Mouse (Mus musculus) MEL-GATA-1-ER (cell line): ENCODE results near the gene Mtmr4.
A peak's percentile ranks its signal among the peaks of the same experiment; 100 is the strongest.

Experiments
- DNase-seq: peaks from one replicate; pipeline ENCODE4 v3.0.0-alpha.2; 2012; ENCODE audit warnings: low read depth; ENCODE audit errors: extremely low read depth

Gene Mtmr4

DNA sequence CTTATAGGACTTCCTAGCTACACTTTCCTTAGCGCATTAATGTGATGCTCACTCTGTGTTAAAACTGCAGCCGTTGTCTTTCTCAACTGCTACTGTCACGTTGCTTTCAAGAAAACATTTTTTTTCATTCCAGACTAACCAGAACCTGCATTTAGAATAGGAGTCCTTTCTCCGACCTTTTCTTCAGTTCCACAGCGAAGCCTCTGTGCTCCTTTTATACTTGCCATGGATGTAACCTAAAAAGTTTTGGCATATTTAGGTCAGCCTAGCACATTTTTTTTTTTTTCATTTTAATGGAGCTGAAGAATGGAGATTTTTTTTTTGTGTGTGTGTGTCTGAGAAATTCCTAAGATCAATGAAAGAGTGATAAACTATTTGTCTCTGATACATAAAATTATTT lies 23.6 kb downstream of the Mtmr4 start:
- DNase-seq: no peak

DNA sequence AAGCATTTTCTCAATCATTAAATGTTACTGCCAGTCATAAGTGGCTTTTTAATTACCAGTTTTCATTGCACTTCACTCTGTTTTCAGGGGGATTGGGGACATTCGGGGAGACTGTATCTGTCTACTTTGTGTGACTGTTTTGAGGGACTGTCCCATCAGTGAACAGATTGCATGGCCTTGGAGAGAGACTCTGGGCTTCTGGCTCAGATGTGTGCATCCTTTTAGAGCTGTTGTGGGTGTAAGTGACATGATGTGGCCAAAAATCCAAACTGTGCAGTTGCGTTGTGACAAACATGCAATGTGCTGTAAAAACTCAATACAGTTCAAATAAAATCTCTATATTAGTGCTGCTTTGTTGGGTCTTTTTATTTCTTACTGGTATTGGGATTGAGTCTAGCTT lies 24.0 kb downstream of the Mtmr4 start:
- no peak for DNase-seq

DNA sequence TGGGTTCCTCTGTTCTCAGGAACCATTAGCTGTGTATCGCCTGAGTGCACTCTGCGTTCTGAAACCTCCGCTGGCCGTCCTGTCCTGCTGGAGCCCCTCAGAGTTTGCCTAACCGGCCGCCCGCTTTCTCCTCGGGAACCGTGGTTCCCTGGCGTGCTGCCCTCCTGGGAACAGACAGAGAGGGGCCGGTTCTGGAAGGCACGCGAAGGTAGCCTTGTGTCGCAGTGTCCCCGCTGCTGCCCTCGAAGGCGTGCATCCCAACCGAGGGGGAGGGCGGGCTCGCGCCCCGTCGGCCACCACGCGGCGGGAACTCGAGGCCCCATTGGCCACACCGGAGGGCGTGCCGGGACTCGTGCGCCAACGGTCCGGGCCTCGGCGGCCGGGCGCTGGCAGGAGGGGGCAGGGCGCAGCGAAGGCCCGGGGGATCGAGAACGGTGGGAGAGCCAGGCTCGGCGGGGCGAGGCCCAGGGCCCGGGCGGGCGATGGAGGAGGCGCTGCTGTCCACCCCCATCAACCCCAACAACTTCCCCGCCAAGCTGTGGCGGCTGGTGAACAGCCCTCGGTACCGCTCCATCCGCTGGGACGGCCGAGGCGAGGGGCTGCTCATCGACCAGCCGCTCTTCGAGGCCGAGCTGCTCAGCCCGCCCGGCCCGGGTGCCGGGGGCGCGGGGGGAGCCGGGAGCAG lies 25.0 kb downstream of the Mtmr4 start, which contains the start of gene Hsf5:
Gene Hsf5 (plus strand): TSS at position 375 of the 685 bp plus-strand sequence.
- DNase-seq: no peak

DNA sequence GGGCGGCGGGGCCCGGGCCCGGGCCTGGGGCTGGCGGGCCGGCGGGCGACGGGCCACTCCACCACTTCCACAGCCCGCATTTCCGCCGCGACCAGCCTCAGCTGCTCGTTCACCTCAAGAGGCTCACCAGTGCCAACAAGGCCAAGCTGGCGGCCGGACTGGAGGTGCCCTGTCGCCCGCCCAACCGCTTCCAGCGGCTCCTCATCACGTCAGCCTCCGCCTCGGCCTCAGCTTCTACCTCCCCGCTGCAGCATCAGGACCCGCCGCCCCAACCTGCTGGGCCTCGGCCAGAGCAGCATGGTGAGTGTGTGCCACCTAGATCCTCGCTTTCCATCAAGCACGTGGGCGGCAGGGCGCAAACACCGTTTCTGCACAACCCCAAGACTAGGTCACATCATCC lies 25.6 kb downstream of the Mtmr4 start:
- DNase-seq: no peak

DNA sequence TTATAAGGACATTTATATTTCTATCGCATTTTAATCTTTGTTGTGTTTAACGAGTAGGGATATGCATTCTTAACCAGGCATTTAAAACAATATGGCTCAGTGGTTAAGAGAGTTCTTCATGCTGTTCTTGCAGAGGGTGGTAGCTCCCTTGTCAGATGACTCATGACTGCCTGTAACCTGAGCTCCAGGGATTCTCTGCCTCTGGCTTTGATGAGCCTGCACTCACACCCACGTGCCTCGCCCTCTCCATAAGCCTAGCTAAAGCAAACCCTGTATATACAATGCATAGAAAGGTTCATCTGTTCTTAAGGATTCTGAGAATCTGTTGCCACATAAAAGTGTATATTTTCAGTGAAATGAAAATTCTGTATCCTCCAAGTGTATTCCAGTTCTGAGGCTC lies 31.2 kb downstream of the Mtmr4 start:
- no peak for DNase-seq

DNA sequence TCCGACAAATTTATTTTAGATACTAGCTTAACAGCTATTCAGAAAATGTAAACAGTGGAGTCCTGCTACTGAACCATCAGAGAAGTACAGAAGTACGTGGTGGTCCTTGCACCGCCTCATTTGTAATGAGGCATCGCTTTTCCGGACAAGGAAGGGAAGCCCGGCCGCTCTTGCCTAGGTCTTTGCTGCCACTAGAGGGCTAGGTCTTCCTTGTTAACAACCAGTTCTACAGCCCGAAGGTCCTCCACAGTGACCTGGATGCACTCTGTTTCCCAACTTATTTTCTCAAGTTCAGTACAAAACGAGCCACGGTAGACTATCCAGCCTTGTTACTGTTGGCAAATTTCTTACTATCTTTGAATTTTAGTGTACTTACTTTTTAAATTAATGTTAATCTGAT lies 37.9 kb downstream of the Mtmr4 start:
- no peak for DNase-seq

DNA sequence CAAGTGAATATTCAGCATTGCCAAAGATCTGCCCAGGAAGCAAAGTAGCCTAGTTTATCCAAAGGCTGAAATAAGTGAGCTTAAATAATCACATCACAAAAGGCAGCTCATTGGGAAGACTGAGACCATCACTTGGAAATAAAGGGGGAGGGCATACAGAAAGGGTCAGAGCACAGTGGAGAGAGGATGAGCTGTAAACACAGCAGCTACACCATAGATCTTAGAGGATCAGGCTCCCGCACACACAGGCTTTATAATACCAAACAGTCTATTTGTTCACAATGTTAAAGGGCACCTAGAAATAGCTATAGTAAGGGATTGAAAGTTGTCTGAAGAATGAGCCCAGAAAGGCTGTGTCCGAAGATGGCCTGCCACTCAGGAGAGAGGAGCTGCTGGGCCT lies 46.8 kb downstream of the Mtmr4 start:
- DNase-seq: peak; percentile 3

DNA sequence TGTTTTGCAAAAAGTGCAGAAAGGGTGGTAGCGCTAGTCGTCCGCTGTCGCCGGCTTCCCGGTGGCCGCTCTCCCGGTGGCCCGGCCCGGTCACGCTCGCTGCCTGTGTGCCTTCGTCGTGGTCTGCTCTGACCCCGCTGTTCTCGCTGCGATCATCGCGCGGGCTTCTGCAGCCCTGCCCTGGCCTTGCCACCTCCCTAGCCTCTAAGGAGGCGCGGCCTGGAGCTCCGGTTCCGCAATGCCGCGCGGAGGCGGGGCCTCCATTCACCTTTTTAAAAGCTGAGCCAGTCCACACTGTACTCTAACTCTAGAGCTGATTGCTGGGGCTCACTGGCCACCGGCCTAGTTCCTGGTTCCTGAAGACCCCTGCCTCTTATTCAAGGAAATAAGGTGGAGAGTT lies 47.2 kb downstream of the Mtmr4 start:
- peak; percentile 55 for DNase-seq

DNA sequence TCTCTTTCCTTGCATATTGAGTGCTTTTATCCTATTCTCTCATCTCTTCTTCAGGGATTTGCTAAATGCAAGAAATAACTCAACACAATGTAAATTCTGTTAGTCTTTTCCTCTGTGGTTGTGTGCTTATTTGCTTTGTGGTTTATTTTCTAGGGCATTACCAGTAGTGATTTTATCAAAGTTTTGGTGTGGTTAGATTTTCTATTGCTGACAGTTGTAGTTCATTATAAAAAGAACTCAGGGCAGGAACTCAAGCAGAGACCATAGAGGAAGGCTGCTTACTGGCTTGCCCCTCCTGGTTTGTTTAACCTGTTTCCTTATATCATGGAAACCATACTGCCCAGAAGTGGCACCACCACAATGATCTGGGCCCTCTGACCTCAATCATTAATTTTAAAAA lies 50.9 kb downstream of the Mtmr4 start:
- DNase-seq: no peak

DNA sequence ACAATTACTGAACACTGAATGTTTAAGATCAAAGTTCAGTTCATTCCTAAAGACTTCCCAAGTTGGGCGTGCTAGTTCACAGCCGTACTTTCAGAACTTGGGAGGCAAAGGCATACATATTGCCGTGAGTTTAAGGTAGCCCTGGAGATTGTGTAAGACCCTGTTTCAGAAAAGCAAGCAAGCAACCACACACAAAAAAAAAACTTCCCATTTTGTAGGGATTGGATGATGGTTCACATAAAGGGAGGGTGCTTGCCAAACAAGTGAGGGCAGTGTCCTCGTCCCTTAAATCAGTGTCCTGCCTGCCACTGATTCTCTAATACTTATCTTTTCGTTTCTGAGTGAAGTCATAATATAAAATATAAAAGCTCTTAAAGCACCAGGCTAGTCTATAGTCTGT lies 62.7 kb downstream of the Mtmr4 start:
- DNase-seq: no peak

DNA sequence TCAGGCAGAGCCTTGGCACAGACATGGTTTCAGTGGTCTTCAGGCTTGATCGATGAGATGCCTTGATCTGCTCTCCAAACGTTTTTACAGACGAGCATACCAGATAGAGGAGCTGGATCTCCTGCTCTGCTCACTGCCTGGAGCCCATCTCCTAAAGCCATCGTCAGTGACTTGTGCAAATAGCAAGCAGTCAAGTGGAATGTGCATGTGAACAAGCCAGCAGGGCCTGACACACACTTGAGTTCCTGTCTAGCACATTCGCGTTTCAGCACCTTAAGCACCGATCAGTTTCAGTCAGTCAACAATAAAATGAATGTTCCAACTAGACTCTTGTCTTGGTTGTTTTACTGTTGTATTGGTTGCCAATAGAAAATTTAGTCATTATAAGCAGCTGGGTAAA lies 67.3 kb downstream of the Mtmr4 start:
- no peak for DNase-seq

DNA sequence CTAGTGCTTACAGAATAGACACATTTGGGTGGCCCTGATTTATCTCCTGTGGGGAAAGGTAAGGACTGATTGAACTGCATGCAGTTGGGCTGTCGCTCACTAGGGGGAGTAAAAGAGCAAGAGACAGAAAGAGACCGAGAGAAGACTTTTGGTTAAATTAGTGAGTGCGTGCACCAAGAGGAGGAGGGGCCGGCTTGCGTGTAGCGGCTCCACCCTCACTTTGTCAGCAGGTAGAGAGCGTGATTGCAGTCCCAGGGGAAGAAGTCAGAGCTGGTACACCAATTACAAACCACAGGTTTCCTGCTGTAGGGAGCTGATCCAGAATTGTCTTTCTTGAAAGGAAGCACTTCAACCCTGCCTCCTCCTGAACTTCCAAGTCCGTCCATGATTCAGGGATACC lies 70.4 kb downstream of the Mtmr4 start, which contains the start of gene Rnf43:
Gene Rnf43 (plus strand): TSS at position 316 of the 400 bp plus-strand sequence.
- peak; percentile 52 for DNase-seq

DNA sequence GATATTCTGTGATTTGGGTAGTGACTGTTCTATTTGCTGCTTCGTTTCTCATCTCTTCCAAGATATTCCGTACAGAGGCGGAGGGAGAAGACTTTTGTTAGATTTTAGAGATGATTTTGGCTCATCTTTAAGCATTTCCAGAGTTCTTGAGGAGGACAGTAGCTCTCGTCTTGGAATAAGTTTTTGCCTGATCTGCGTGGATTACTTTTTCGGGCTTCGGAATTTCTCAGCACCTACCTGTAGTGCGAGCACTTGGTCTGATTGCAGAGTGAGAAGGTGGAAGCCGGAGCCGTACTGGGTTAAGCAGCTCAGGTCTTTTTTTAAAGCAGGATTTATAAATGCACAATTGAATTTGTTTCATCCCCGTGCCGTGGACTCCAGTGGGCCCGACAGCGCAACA lies 70.9 kb downstream of the Mtmr4 start:
- no peak for DNase-seq

DNA sequence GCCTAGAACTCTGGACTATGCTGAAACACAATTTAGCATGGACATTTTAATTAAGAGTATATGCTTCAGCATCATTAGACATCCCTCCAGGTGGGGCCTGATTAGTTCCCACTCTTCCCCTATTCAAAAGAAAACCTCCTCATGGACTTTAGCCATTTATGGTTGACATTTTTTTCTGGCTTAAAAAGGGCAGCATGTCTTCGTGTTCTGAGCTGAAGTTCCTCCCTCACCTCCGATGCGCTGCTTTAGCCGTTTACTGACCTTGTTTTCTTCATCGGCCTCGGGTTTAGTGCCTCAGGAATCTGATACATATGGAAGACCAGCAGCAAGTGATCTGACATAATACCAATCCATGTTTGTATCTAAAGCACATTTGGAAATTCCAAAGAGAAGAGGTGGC lies 72.0 kb downstream of the Mtmr4 start:
- DNase-seq: no peak

DNA sequence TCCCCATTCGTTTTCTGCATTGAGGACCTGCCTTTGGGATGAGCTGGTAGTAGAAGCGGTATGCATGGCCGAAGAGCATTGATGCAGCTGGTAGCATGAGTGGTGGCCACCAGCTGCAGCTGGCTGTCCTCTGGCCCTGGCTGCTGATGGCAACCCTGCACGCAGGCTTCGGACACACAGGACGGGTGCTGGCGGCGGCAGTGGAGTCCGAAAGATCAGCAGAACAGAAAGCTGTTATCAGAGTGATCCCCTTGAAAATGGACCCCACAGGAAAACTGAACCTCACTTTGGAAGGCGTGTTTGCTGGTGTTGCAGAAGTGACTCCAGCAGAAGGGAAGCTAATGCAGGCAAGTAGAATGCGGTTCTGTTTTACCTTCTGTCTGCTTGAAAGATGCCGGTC lies 72.6 kb downstream of the Mtmr4 start:
- DNase-seq: no peak

DNA sequence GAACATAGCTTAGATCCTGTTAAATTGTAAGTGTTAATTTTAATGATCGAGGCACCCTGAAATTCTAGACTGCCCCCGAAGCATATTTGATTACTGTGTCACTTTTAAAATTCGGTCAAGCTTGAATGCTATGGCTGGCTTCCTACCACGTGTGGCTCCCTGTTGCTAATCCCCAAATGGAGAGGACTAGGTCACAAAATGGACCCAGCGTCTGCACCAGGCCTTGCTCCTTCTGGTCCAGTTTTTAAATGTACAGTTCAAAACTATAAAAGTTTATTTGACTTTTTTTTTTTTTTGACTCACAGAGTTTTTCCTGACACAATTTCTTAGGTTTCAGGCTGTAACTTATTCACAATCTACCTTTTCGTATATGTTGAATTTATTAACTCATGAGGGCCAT lies 73.3 kb downstream of the Mtmr4 start:
- no peak for DNase-seq

DNA sequence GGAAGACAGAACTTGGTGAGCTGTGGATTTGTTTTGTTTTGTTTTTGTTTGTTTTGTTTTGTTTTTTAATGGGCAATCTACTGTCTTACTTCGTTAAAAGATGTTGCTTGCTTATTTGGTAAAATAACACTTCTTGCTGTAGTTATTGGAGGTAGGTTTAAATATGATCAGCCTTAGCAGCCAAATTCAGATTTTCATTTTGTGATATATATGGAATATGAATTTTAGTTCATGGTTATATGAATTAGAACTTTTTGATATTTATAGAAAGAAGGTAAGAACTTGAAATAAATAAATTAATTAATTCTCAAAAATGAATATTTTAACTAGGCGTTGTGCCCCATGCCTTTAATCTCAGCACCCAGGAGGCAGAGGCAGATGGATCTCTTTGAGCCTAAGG lies 73.7 kb downstream of the Mtmr4 start:
- no peak for DNase-seq
